Mouse (Mus musculus) layer of hippocampus, adult 2 months (tissue): ENCODE data around the gene Fryl. TPM values are rescaled to one million over a fixed set of nuclear protein-coding genes. Genes with fewer than 3 reads are reported as not detected.
A peak's percentile ranks its signal among the peaks of the same experiment; 100 is the strongest.

Experiments
- DNase-seq, 2 experiments: peaks; one replicate each; pipeline ENCODE4 v3.0.0; 2022; ENCODE audit warnings: low spot score in 2 of 2
- H3K27ac ChIP-seq: fragments of 200-600 bp; 2 replicates; pipeline ENCODE4 v1.8.1; 2022
- H3K4me3 ChIP-seq: fragments of 200-600 bp; 2 replicates; pipeline ENCODE4 v1.8.1; 2022; ENCODE audit warnings: mild to moderate bottlenecking
- CTCF ChIP-seq: fragments of 200-600 bp; conservative IDR thresholded peaks from 2 replicates; pipeline ENCODE4 v1.8.1; 2022; ENCODE audit warnings: antibody characterized with exemption, mild to moderate bottlenecking, moderate library complexity
- total RNA-seq, 2 experiments: library from RNA; stranded (reverse); gene quantifications; 2 replicates each; pipeline ENCODE4 v1.2.3; 2021

Gene Fryl
- total RNA-seq, 2 experiments from 2014 or later, result 66.0 to 81.4 TPM

GRCm38 (mm10) chr5:73209201-73210096 is 47.0 kb downstream of the Fryl start:
- Histone ChIP-seq H3K4me3 (no peak overlapping the region; the same call in 1 of the 2 replicates), H3K27ac (peak overlapping the region; percentile 24)
- no peak for DNase-seq
- TF ChIP-seq CTCF, result no peak

- Histone ChIP-seq H3K27ac (peak overlapping the region; percentile 24), H3K4me3 (no peak overlapping the region; the same call in 1 of the 2 replicates)
- DNase-seq, result no peak
- TF ChIP-seq CTCF, result no peak
These were observed 47.8 kb downstream of the Fryl start for GRCm38 (mm10) chr5:73208645-73209044.

DNA sequence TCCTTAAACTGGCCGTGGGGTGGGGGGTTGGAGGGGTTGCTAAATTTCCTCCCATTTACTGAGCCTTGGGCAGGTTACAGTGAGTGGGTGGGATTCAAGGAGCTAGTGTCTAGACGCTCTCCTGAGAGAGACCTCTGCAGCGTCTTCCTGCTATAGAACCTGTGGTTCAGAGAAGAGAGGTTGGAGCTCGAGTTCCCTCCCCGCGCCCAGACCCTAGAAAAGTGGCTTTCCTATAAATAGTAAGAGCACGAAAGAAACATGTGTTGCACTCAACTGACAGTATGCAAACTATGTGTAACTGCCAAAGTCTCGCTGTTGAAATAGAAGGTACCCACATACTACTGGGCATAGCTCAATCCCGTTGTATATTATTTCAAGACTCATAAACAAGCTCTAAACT is 49.7 kb downstream of the Fryl start:
- no peak for TF ChIP-seq CTCF
- H3K27ac ChIP-seq, result peak overlapping the region; percentile 77; the same call in 1 of the 2 replicates
- no peak for DNase-seq
- H3K4me3 ChIP-seq, result no peak overlapping the region

GRCm38 (mm10) chr5:73205996-73206629 is 50.3 kb downstream of the Fryl start:
- TF ChIP-seq CTCF, result no peak
- peak overlapping the region; percentile 77 for H3K27ac ChIP-seq
- peak in 1 of 2 experiments; percentile 29 for DNase-seq
- H3K4me3 ChIP-seq, result peak overlapping the region; percentile 4; the same call in 1 of the 2 replicates

DNA sequence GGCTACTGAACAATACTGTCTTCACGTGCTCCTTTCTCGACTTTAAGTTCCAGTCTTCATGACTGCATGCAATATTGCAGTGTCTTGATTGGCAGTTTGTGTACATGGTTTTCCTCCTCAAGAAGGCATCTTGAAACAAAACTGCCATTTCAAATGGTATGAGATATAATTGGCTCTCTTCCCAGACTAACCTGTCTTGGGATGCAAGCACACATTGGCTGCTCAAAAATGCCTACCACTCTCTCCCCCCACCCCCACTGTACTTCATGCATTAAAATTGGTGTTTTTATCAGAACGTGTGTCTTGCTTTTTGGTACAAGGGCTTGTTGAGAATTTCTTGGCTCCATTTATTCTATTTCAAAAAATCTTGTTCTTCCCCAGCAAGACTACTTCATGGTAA is 51.4 kb downstream of the Fryl start:
- DNase-seq, result no peak
- TF ChIP-seq CTCF, result no peak
- no peak overlapping the region for H3K4me3 ChIP-seq
- peak overlapping the region; percentile 77 for H3K27ac ChIP-seq

GRCm38 (mm10) chr5:73202498-73202897 is 53.9 kb downstream of the Fryl start:
- TF ChIP-seq CTCF, result no peak
- DNase-seq, result no peak
- H3K4me3 ChIP-seq, result no peak overlapping the region

GRCm38 (mm10) chr5:73202077-73202476 is 54.3 kb downstream of the Fryl start:
- Histone ChIP-seq H3K27ac (no peak overlapping the region), H3K4me3 (no peak overlapping the region)
- DNase-seq, result no peak
- TF ChIP-seq CTCF, result no peak

More at GRCm38 (mm10) chr5:73202498-73202897, 53.9 kb downstream of the Fryl start:
- H3K27ac ChIP-seq, result no peak overlapping the region

DNA sequence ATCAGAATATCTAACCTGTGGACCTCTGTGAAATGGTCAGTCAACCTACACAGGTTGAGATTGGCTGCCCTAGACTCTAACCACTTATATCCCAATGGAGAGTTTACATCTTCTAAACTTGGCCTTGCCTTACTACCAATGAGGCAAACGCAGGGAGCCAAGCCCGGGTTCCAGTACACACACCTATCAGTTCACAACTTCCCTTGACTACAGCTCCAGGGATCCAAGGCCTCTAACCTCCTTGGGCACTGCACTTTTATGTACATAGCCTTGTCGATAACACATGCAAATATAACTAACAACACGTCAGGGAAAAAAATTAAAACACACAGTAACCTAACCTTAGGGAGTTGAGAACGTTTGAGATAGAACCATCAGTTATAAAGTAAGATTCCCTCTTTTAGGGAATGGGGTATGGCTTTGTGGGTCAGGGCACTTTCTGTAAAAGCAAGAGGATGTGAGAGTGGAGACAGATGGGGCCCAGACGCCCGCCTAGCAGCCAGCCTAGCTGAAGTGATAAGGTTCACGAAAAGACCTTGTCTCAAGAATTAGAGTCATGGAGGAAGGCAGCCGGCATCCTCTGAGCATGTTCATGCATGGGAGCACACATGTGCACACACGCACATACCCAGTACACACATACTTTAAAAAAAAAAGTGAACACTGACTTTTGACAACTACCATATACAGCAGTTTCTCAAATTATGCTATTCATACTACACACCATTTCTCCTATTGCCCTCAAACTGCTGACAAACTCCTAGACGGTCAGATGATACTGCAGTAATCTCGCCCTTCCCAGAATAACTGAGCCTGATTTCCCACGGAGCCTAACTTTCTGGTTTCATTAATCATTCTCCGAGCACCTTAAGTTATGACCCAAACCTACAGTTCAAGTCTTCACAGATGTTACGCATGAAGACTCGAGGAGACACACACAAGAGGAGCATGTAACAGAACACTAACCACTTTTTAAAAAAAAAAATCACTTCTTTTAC is 55.7 kb downstream of the Fryl start:
- TF ChIP-seq CTCF, result no peak
- Histone ChIP-seq H3K4me3 (no peak overlapping the region), H3K27ac (no peak overlapping the region)
- no peak for DNase-seq

GRCm38 (mm10) chr5:73199586-73199985 is 56.8 kb downstream of the Fryl start:
- no peak for DNase-seq
- Histone ChIP-seq H3K27ac (no peak overlapping the region), H3K4me3 (no peak overlapping the region)
- TF ChIP-seq CTCF, result no peak

DNA sequence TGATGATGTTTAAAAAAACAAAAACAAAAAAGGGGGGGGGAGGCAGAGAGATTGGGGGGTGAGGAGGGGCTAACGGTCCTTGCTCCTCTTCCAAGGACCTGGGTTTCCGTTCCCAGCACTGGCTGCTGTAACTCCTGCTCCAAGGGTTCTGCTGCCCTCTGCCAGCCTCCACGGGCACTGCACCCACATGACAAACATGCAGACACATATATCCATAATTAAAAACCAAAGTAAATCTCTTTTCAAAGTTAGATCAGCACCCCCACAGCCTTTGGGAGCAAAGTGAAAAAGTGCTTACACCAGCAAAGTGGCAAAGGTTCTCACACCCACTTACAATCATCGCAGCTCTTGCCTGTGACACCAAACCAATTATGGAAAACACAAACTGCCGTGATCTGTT is 57.7 kb downstream of the Fryl start:
- TF ChIP-seq CTCF, result peak; percentile 56
- H3K27ac ChIP-seq, result no peak overlapping the region
- H3K4me3 ChIP-seq, result no peak overlapping the region
- no peak for DNase-seq

- Histone ChIP-seq H3K27ac (no peak overlapping the region), H3K4me3 (no peak overlapping the region)
- TF ChIP-seq CTCF, result no peak
- DNase-seq, result no peak
These were observed 58.6 kb downstream of the Fryl start for GRCm38 (mm10) chr5:73197796-73198195.

DNA sequence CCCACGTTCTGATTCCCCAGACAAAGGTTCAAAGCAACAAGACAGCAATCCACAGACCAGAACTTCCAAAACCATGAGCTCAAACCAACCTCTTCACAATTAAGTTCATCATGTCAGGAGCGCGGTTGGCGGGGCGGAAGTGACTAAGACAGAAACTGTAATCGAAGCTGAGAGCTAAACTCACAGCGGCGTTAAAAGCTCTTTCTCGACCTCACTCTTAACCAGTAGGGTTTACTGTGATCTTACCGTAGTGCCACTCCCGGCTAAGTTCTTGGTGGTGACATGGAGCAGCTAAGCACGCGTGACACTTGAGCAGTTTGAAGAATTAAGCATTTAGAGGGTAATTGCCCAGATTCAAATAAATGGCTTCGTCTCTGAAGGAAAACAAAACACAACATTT is 61.7 kb downstream of the Fryl start:
- no peak for TF ChIP-seq CTCF

GRCm38 (mm10) chr5:73194083-73194570 is 62.3 kb downstream of the Fryl start:
- Histone ChIP-seq H3K27ac (no peak overlapping the region), H3K4me3 (no peak overlapping the region)
- peak; percentile 25 for TF ChIP-seq CTCF
- no peak for DNase-seq

More for the DNA sequence above, 61.7 kb downstream of the Fryl start:
- H3K27ac ChIP-seq, result no peak overlapping the region
- no peak overlapping the region for H3K4me3 ChIP-seq
- DNase-seq, result no peak
